Mouse (Mus musculus): ENCODE measurements around the gene Sept9.
"Not testable (repeated sequence)": the region's sequence is repeated elsewhere in the genome, so short reads cannot be mapped to it uniquely, and the experiment has no call there.

The Sept9 gene

DNA sequence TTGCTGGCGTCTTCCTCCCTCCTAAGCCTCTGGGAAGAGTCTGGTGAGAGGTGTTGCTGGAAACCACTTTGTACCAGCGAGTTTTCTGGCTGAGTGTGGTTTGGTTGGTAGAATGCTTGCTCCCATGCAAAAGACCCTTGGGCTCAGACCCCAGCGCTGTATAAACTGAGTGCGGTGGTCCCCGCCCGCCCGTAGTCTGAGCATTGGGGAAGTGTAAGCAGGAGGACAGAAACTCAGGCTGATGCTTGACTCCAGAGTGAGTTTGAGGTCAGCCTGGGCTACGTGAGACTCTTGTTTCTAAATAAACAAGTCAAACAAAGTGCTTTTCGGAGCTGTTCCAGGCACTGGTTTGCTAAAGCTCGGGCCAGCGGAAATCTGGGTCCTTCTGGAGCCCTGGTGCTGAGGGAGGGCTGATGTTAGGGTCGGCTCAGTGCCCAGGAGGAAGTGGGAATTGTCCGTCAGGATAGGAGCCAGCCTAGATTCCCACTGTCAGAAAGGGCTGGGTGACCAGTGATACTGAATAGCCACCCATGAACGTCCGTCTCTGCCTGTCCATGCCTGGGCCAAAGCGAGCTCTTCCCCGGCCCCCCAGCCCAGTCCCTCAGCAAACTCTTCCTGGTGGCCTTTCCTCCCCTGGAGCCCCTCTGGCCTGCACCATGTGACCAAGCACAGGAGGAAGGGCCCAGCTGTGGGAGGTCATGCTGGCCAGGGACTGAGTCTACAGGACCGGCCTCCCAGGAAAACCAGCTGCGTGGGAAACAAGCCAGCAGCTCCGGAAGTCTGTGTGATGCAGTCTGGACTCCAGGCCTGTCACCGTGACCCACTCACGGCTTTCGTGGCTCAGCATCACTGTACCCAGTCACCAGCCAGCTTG lies 112.8 kb downstream of the Sept9 start:
- DNase-seq (ENCODE audit: low read depth, low spot score), result no peak

- no peak for DNase-seq (ENCODE audit: low read depth, low spot score)
Measured at GRCm38 (mm10) chr11:117312936-117313335, 113.5 kb downstream of the Sept9 start.

- DNase-seq (ENCODE audit: low read depth, low spot score), result no peak
Measured at GRCm38 (mm10) chr11:117313446-117313845, 114.0 kb downstream of the Sept9 start.

DNA sequence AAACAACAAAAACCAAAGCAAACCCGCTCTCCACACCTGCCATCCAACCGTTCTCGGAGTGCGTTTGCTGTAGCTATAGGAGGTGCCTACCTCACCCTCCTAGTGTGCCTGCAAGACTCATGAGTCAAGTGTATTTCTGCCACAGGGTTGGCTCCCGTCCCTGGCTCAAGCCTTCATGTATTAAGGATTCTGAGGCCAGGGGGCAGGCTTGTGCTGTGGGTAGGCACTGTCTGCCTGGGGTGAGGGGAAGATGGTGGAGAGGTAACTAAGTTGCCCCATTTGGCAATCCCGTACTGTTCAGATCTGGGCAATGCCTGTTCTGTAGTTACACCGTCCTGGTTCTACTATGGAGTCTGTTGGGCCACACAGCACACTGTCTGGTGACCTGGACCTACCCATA lies 114.6 kb downstream of the Sept9 start:
- DNase-seq (ENCODE audit: low read depth, low spot score), result no peak

DNA sequence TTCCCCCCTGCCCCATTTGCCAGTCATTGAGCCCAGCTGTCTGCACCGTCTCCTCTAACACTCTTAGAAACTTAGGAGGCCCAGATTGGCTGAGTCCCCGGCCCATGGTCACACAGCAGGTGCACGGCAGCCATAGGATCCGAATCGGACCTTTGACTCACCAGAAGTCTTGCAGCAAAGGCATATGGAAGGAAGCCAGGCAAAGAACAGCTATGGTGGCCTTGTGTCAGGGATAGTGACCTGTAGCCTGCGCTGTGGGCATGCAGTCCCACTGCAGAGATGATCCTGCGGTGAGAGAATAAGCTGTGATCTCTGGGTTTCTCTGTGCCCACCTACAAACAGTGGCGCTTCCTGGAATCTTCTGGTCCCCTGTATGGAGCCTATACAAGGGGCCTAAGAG lies 115.1 kb downstream of the Sept9 start:
- no peak for DNase-seq (ENCODE audit: low read depth, low spot score)

DNA sequence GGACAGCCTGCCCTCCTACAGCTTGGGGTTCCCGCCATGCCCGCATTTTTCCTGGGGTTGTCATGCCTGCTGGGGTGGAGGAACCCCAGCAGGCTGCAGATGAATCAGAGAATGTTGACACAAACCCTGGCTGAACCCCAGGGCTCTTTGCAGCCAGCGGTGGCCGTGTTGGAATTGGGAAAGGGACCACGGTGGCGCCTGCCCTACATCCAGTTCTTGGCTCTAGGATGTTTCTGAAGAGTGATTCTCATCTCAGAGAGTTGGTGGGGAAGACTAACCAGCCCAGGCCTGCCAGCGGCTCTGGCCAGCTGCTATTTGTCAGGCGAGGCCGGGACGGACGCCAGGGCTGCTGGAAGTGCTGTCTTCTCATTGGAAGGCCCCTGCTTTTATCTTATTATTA lies 115.8 kb downstream of the Sept9 start:
- DNase-seq (ENCODE audit: low read depth, low spot score), result no peak

DNA sequence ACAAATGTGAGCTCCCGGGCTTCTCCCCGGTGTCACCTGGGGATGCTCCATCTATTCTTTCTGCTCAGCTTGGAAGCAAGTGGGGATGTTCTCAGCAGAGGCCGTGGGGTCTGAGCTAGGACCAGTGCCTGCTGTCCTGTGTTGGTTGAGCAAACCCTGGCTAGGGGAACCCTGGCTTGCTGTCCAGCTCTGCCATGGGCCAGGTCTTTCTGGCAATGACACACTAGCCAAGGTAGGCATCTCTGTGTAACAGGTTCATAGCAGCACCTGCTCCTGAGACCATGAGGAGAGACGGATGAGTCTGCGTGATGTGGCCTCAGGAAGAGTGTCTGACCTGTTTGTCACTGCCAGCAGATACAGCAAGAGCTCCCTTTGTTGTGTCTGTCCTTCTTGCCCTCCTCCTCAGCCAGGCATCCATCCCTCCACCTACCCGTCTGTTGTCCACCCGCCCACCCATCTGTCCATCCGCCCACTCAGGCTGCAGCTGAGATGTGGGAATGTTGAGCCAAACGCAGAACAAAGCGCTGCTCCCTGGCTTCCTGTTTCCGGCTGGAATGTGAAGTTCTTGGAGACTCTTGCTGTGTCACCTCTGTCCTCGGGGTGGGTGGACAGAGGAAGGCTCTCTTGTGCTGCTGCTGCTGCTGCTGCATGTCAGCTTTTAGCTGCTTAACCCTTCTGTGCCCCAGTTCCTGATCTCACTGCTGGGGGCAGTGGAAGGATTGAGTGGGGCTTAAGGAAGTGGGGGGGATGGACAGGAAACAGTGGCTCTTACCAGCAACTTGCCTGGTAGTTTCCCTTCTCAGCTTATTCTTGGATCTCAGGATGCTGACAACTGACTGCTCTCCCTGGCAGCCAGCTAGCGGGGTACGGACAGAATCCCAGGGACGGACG lies 117.2 kb downstream of the Sept9 start:
- no peak for DNase-seq (ENCODE audit: low read depth, low spot score)

GRCm38 (mm10) chr11:117317429-117318101 lies 118.1 kb downstream of the Sept9 start:
- DNase-seq (ENCODE audit: low read depth, low spot score), result no peak

DNA sequence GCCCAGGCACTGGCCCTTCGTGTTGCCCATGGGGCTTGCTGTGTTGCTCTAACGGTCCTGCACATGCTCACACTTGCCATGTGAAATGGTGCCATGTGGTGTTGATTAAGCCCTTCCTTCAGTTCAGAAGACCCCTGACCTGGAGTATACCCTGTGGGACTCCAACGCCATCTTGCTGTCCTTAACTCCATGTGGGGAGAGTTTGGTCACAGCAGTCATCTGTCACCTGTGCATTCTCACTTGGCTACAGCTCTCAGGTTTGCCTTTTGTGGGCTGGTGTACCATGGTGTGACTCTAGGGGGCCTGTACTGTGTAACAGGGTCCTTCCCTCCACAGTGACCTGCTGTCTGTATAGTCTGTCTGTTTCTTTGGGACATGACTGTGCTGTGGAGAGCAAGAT lies 118.7 kb downstream of the Sept9 start:
- DNase-seq (ENCODE audit: low read depth, low spot score), result no peak

DNA sequence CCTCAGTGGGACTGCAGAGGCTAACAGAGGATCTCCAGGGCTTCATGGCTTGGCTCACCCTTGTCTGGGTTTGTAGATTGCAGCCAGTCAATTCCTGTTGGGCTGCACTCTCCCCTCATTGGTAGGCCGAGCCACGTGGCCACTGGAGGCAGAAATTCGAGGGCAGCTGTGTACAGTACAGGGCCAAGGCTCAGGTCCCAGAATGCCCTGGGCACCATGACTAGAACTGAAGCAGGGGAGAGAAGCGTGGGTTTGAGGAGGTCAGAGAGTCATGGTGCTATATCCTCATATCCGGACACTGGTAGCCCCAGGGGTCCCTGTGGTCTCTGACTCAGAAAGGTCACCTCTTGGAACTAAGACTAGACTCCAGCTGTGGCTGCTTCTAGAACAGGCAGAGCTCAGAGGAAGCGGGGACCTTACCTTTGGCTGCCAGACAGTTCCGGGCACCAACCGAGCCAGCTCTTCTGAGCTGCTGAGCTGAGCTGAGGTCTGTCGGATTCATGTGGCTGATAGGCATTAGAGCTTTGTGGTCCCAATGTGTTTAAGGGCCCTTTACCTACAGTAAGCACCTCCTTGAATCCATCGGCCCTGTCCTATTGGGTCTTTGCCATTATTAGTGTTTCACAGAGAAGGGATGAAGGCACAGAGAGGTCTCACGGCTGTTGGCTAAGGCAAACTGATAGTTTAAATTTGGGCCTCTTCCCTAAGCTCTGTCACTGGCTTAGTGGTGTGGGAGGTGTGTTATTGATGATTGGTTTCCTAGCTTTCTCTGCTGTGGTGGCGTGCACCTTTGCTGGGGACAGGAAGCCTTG lies 119.5 kb downstream of the Sept9 start:
- no peak for DNase-seq (ENCODE audit: low read depth, low spot score)

- DNase-seq (ENCODE audit: low read depth, low spot score), result no peak
Measured at GRCm38 (mm10) chr11:117319543-117320335, 120.3 kb downstream of the Sept9 start.

- DNase-seq (ENCODE audit: low read depth, low spot score), result no peak
Measured at GRCm38 (mm10) chr11:117320482-117320881, 121.0 kb downstream of the Sept9 start.

DNA sequence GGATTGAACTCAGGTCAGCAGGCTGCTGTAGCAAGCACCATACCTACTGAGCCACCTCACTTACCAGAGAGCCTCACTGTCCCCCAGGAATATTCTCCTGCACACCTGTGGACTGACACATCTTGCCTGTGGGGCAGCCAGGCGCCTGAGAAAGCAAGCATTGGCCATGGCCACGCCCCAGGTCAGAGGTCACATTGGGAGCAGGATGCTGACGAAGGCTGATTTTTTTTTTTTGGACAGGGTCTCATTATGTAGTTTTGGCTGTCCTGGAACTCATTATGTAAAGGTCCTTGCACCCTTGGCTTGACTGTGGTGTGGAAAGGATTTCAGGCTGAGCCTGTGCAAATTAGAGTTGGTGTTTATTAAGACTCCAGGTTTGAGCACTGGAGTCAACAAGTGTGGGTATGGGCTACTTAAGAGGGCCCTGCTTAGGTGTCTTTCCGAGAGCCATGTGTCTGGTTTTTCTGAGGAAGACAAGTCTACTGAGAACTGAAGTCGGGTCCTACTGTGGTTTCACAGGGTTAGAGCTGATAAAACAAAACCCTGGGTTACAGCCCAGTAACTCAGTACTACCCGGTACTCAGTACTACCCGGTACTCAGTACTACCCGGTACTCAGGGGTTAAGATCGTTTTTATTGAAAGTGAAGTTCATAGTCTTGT lies 122.0 kb downstream of the Sept9 start:
- no peak for DNase-seq (ENCODE audit: low read depth, low spot score)

GRCm38 (mm10) chr11:117322311-117322710 lies 122.8 kb downstream of the Sept9 start:
- no peak for DNase-seq (ENCODE audit: low read depth, low spot score)

DNA sequence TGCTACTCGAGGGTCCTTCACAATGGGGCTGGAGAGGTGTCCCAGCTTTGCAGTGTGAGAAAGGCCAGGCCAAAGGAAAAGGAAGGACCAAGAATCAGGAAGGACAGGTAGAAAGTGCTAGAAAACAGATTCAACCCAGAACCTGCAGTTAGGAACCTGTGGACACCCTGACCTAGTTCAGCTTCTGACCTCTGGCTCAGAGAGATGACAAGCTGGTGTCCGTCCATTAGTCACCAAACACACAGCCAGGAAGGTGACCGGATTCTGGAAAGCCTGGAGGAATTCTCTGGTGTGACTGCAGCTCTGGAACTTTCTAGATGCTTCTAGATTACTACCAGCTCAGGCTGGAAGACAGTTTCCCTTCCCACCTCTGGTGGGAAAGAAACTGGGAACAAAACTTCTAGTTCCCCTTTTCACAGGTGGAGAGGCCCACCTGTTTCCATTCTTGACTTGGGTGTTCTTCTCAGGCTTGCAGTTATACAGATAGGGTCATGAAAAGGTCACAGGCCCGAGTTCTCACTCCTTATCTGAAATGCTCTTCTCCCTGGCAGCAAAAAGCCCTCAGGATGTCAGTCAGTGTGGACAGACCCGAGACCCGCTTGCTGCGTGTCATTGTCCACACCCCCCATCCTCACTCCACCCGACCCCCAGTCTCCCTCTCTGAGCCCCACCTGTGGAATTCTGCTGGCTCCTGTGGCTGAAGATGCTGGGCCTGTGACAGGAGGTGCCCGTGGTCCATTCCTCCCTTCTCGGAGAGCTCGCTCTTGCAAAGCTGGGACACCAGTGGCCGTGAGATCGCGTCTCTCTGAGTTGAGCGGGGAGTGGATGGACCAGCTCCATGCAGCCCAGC lies 123.5 kb downstream of the Sept9 start:
- DNase-seq (ENCODE audit: low read depth, low spot score), result no peak

- no peak for DNase-seq (ENCODE audit: low read depth, low spot score)
Measured at GRCm38 (mm10) chr11:117323976-117324574, 124.6 kb downstream of the Sept9 start.

GRCm38 (mm10) chr11:117324718-117325117 lies 125.3 kb downstream of the Sept9 start:
- DNase-seq (ENCODE audit: low read depth, low spot score), result not testable (repeated sequence)

DNA sequence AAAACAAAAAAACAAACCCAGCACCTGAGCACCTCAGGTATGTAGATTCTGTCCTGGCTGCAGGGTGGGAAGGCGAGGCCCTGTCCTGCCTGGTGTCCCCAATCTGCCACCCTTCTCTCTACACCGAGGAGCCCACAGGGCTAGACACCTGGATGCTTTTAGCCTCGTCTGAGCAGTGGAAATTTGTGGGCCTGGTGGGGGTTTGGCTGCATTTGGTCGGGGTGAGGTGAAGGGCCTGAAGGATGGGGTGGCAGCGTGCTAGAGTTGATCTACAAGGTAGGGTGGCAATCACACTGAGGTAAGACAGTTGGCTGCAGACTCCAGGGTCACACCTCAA lies 125.6 kb downstream of the Sept9 start:
- no peak for DNase-seq (ENCODE audit: low read depth, low spot score)
